Mouse (Mus musculus) retina, postnatal 7 days (tissue): Measurements from ENCODE around the gene Grwd1.
A peak's percentile ranks its signal among the peaks of the same experiment; 100 is the strongest.

ENCODE experiments used
- DNase-seq: peaks from one replicate; pipeline ENCODE4 v3.0.0-alpha.2; 2012; ENCODE audit warnings: low read depth, low spot score

Gene Grwd1

GRCm38 (mm10) chr7:45800001-45800400, 30.7 kb downstream of the Grwd1 start:
- DNase-seq, result no peak

- no peak for DNase-seq
These were observed 31.8 kb downstream of the Grwd1 start for GRCm38 (mm10) chr7:45798931-45799330.

GRCm38 (mm10) chr7:45798511-45798836, 32.3 kb downstream of the Grwd1 start:
- no peak for DNase-seq

GRCm38 (mm10) chr7:45797661-45798510, 32.9 kb downstream of the Grwd1 start:
- no peak for DNase-seq

GRCm38 (mm10) chr7:45796950-45797349, 33.8 kb downstream of the Grwd1 start:
- DNase-seq, result no peak

- DNase-seq, result no peak
These were observed 35.8 kb downstream of the Grwd1 start for GRCm38 (mm10) chr7:45794971-45795370.

DNA sequence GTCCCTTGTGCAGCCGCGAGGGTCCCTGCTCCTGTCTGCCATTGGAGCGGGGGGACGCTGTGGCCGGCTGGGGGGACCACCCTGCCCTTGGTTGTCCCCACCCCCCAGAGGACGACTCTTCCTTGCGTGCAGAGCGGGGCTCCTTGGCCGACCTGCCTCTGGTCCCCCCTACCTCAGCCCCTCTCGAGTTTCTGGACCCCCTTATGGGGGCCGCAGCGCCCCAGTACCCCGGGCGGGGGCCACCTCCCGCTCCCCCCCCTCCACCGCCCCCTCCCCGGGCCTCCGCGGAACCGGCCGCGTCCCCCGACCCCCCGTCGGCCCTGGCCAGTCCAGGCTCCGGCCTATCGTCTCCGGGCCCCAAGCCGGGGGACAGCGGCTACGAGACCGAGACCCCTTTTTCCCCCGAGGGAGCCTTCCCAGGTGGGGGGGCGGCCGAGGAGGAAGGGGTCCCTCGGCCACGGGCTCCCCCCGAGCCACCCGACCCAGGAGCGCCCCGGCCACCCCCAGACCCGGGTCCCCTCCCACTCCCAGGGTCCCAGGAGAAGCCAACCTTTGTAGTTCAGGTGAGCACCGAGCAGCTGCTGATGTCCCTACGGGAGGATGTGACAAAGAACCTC, 36.7 kb downstream of the Grwd1 start:
- DNase-seq, result no peak

DNA sequence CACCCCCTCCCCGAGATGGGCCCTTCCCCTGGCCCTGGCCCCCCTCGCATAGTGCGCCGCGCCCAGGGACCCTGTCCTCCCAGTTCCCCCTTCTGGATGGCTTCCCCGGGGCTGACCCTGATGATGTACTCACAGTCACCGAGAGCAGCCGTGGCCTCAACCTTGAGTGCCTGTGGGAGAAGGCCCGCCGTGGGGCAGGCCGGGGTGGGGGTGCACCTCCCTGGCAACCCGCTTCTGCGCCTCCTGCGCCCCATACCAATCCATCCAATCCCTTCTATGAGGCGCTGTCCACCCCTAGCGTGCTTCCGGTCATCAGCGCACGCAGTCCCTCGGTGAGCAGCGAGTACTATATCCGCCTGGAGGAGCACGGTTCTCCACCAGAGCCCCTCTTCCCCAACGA, 37.5 kb downstream of the Grwd1 start:
- no peak for DNase-seq

- no peak for DNase-seq
These were observed 38.8 kb downstream of the Grwd1 start for GRCm38 (mm10) chr7:45791756-45792490.

GRCm38 (mm10) chr7:45790721-45791120, 40.0 kb downstream of the Grwd1 start:
- DNase-seq, result no peak

DNA sequence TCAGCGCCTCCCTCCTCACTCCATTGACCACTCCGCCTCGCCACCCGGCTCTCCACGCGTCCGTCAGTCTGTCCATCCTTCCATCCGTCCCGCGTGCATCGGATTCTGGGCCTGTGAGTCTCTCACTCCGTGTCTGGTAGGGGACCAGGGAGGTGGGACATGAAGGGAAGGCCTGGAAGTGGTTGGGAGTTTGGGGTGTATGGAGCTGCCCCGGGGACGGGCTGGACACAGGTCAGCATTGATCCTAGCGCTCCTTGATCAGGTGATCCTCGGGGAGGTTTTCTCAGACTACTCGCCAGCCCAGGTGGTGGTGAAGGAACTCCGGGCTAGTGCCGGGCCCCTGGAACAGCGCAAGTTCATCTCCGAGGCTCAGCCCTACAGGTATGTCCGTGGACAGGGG, 43.1 kb downstream of the Grwd1 start:
- no peak for DNase-seq

DNA sequence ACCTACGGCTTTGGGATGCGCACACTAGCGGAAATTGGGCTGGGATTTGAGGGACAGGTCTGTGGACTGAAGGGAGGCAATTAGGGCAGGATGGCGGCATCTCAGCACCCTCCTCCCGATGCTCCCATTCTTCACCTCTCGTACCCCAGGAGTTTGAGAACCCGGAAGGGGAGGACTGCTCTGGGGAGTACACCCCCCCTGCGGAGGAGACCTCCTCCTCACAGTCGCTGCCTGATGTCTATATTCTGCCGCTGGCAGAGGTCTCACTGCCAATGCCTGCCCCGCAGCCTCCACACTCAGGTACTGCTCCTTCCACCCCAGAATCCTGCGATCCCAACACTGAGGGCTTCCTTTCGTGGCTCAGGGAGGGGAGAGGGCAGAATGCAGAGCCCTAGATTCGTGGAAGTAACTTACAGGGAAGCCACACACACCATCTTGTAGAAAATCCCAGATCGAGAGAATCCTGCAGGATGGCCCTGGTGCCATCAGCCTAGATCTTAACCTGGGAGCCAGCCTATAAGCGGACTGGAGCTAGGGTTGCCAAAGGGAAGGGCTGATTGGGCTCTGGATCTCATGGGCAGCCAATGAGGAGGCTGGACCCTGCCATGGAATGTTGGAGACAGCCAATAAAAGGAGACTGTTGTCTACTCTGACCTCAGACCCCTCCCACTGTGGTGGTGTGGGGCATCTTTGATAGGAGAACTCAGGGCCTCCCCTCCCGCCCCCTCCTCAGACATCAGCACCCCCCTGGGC, 43.9 kb downstream of the Grwd1 start:
- DNase-seq, result no peak

- peak; percentile 46 for DNase-seq
These were observed 44.6 kb downstream of the Grwd1 start for GRCm38 (mm10) chr7:45786136-45786578.

DNA sequence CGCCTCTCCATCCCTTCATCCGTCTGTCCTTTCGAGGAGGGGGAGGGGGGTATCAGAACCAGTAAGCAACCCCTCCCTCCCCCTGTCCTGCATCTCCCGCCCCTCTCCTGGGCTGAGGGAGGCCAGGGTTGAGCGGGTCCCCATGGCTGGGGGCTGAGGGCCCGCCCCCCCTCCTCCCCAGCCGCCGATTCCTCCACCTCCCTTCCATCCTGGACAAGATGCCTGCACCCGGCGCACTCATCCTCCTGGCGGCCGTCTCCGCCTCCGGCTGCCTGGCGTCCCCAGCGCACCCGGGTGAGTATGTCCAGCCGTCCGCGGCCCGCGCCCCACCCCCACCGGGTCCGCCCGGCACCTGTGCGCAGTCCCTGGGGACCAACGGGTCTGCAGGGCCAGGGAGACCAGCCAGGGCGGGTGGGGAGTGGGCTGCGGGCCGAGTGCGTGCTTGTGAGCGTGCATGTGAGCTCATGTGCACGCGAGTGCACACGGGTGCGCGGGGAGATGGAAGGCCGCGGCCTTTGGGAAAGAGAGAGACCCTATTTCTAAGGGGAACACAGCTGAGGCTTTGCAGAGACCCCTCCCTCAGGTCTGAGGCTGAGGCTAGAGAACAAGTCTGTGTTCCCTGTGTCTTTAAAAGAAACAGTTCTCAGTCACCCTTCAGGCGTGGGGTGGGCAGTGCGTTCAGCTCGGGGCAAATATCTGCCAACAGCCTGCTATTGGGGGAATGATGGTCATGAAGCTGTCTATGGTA, 45.2 kb downstream of the Grwd1 start:
- DNase-seq, result no peak

- peak; percentile 68 for DNase-seq
These were observed 46.0 kb downstream of the Grwd1 start, which contains the start of gene Sult2b1 for GRCm38 (mm10) chr7:45784524-45785372. Gene Sult2b1 (minus strand): TSS chr7:45784669.

DNA sequence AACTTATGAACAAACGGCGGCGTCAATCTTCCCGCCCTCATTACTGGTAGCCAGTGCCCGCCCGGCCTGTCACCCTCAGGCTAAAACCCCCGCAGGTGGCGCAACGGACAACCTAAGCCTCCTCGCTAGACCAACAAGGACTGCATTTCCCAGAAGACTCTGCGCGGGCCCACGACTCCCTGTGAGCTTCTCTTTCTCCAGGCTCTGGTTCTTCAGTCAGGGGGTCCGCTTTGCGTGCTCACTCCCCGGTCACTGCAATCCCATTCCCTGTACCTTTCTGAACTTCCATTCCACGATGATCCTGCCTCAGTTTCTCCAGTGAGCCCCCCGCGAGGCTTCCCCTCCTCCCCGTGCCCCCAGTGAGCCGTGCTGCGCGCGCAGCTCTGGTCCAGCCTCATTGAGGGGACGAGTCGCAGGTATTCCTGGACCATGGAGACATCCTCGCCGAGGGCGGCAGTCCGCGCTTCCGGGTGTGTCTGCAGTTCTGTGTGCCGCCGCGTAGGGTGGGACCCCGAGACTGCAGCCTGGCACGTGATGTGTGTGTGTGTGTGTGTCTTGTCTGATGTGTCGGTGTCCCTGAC, 47.1 kb downstream of the Grwd1 start, which contains the start of gene Lmtk3:
Lmtk3 (plus strand) TSS at position 228 of the 581 bp plus-strand sequence.
- peak; percentile 42 for DNase-seq

GRCm38 (mm10) chr7:45782271-45782670, 48.5 kb downstream of the Grwd1 start:
- no peak for DNase-seq

GRCm38 (mm10) chr7:45779081-45779641, 51.6 kb downstream of the Grwd1 start:
- DNase-seq, result no peak

DNA sequence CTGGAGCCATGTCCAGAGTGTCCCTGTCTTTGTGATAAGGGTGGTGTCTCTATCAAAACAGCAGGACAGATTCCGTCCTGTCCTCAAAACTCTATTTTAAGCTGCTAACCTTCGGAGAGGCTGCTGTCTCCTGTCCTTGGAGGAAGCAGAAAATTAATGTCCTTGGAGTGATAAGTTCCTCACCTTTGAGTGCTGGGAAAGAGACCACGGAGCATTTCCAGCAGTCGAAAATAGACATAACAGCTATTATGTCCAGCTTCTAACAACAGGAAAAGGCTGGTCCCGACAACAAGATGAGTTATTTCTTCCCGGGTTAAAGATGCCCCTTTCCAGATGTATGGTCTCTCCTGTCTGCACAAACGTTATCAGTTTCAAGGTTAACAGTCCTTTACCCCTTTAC, 55.5 kb downstream of the Grwd1 start:
- no peak for DNase-seq
